Mouse (Mus musculus) CH12.LX (cell line): ENCODE measurements around the gene Ly75. TPM values are rescaled to one million over a fixed set of nuclear protein-coding genes. Genes with fewer than 3 reads are reported as not detected.

ENCODE experiments used
- DNase-seq: peaks from one replicate; pipeline ENCODE4 v3.0.0-alpha.2; 2013; ENCODE audit errors: extremely low read depth
- H3K27ac ChIP-seq: 2 replicates; pipeline ENCODE4 v1.5.1; 2012; ENCODE audit warnings: low read depth, mild to moderate bottlenecking, control low read depth, moderate library complexity; ENCODE audit not compliant: insufficient read depth
- H3K27me3 ChIP-seq: replicated peaks from 2 replicates; pipeline ENCODE3; 2012; ENCODE audit warnings: inconsistent platforms
- H3K36me3 ChIP-seq, 2 experiments: replicated peaks in 1 of 2; 2 replicates each; pipeline versions ENCODE3 to v1.6.1; 2012; ENCODE audit warnings: inconsistent platforms in 1 of 2, low read length in 1 of 2, mild to moderate bottlenecking in 1 of 2, mixed read lengths in 1 of 2, moderate library complexity in 1 of 2; ENCODE audit not compliant: control insufficient read depth in 1 of 2, insufficient read depth in 1 of 2
- H3K4me1 ChIP-seq, 2 experiments: 2 replicates each; pipeline ENCODE4 v1.6.1; 2012; ENCODE audit warnings: inconsistent platforms in 1 of 2, moderate library complexity in 1 of 2; ENCODE audit not compliant: insufficient read depth in 2 of 2, control insufficient read depth in 1 of 2
- H3K4me2 ChIP-seq: 2 replicates; pipeline ENCODE4 v1.6.1; 2012; ENCODE audit warnings: low read depth, mild to moderate bottlenecking, control low read depth; ENCODE audit not compliant: poor library complexity, insufficient read depth, severe bottlenecking
- H3K4me3 ChIP-seq, 3 experiments: fragments of 150-350 bp in 1 of 3; sonication (generic) in 1 of 3; replicated peaks in 1 of 3; 2 replicates each; pipeline versions ENCODE3 to v1.5.1; 2011 to 2012; ENCODE audit warnings: low read depth in 2 of 3, low read length in 2 of 3, mild to moderate bottlenecking in 2 of 3, moderate library complexity in 2 of 3, control low read depth in 1 of 3, improper control_type of control experiment in 1 of 3, inconsistent platforms in 1 of 3, mixed read lengths in 1 of 3; ENCODE audit not compliant: poor library complexity in 1 of 3
- H3K79me2 ChIP-seq: replicated peaks from 2 replicates; pipeline ENCODE4 v1.6.1; 2012; ENCODE audit warnings: mild to moderate bottlenecking, moderate library complexity; ENCODE audit not compliant: control insufficient read depth, poor library complexity, insufficient read depth, severe bottlenecking; ENCODE audit errors: extremely low read depth
- H3K9ac ChIP-seq: 2 replicates; pipeline ENCODE4 v1.6.1; 2012; ENCODE audit warnings: low read depth, mild to moderate bottlenecking, control low read depth, moderate library complexity; ENCODE audit not compliant: insufficient read depth
- H3K9me3 ChIP-seq: replicated peaks from 2 replicates; pipeline ENCODE3; 2012; ENCODE audit warnings: low read length, inconsistent platforms, mixed read lengths
- BHLHE40 ChIP-seq: IDR thresholded peaks from 2 replicates; pipeline ENCODE4 v1.6.1; 2011; ENCODE audit warnings: mild to moderate bottlenecking, low read depth, low read length, improper control_type of control experiment
- CHD2 ChIP-seq: IDR thresholded peaks from 2 replicates; pipeline ENCODE4 v1.6.1; 2011; ENCODE audit warnings: low read length, improper control_type of control experiment
- CTCF ChIP-seq, 2 experiments: IDR thresholded peaks in 1 of 2; conservative IDR thresholded peaks in 1 of 2; 2 replicates each; pipeline ENCODE4 v1.5.1; 2011 to 2012; ENCODE audit warnings: low read depth in 2 of 2, low read length in 2 of 2, improper control_type of control experiment in 1 of 2, inconsistent platforms in 1 of 2, mild to moderate bottlenecking in 1 of 2, moderate library complexity in 1 of 2
- ELF1 ChIP-seq: IDR thresholded peaks from 2 replicates; pipeline ENCODE4 v1.6.1; 2014; ENCODE audit warnings: low read depth, mild to moderate bottlenecking, inconsistent platforms, low read length, improper control_type of control experiment
- IRF4 ChIP-seq: IDR thresholded peaks from 2 replicates; pipeline ENCODE4 v1.6.1; 2014; ENCODE audit warnings: low read depth, mild to moderate bottlenecking, inconsistent platforms, low read length, improper control_type of control experiment
- JUN ChIP-seq: IDR thresholded peaks from 2 replicates; pipeline ENCODE4 v1.6.1; 2011; ENCODE audit warnings: low read depth, mild to moderate bottlenecking, low read length, improper control_type of control experiment, moderate library complexity; ENCODE audit not compliant: insufficient read depth
- KAT2A ChIP-seq: IDR thresholded peaks from 2 replicates; pipeline ENCODE4 v1.6.1; 2012; ENCODE audit warnings: low read length, improper control_type of control experiment, inconsistent platforms; ENCODE audit not compliant: insufficient replicate concordance
- MAX ChIP-seq: IDR thresholded peaks from 2 replicates; pipeline ENCODE4 v1.6.1; 2011; ENCODE audit warnings: low read length, improper control_type of control experiment
- MAZ ChIP-seq: IDR thresholded peaks from 2 replicates; pipeline ENCODE4 v1.6.1; 2012; ENCODE audit warnings: low read depth, mild to moderate bottlenecking, inconsistent platforms, low read length, improper control_type of control experiment, moderate library complexity
- POLR2A ChIP-seq: IDR thresholded peaks from 2 replicates; pipeline ENCODE4 v1.6.1; 2011; ENCODE audit warnings: low read depth, mild to moderate bottlenecking, improper control_type of control experiment, low read length
- RAD21 ChIP-seq: IDR thresholded peaks from 2 replicates; pipeline ENCODE4 v1.6.1; 2011; ENCODE audit warnings: low read depth, mild to moderate bottlenecking, low read length, improper control_type of control experiment, moderate library complexity
- RCOR1 ChIP-seq: conservative IDR thresholded peaks from 2 replicates; pipeline ENCODE4 v1.6.1; 2012; ENCODE audit warnings: low read depth, mild to moderate bottlenecking, inconsistent platforms, low read length, improper control_type of control experiment
- ZKSCAN1 ChIP-seq: IDR thresholded peaks from 2 replicates; pipeline ENCODE4 v1.6.1; 2012; ENCODE audit warnings: low read depth, inconsistent platforms, low read length, improper control_type of control experiment, borderline replicate concordance
- ZMIZ1 ChIP-seq: IDR thresholded peaks from 2 replicates; pipeline ENCODE4 v1.6.1; 2012; ENCODE audit warnings: low read depth, mild to moderate bottlenecking, inconsistent platforms, low read length, improper control_type of control experiment
- ZNF384 ChIP-seq: IDR thresholded peaks from 2 replicates; pipeline ENCODE4 v1.6.1; 2012; ENCODE audit warnings: low read depth, low read length, improper control_type of control experiment, inconsistent platforms
- dilution Hi-C: fragments of 300-500 bp; cut with MboI; formaldehyde crosslinking; loops from 2 replicates; pipeline ENCODE4 v1.14.3; 2020; ENCODE audit warnings: low sequenced_read_pairs; ENCODE audit not compliant: extremely low pct_unique_long_range_greater_than_20kb, extremely low pct_ligation_motif_present
- in situ Hi-C: fragments of 300-500 bp; cut with MboI; formaldehyde crosslinking; loops from 3 replicates; pipeline ENCODE4 v1.14.3; 2019; ENCODE audit warnings: low sequenced_read_pairs, low pct_ligation_motif_present, low pct_unique_long_range_greater_than_20kb, mixed read lengths
- polyA plus RNA-seq: library from polyadenylated mRNA; unstranded; fragments of >175 nt; gene quantifications from 2 replicates; pipeline ENCODE4 v1.2.1, GENCODE M21; 2012; ENCODE audit warnings: low read depth; ENCODE audit not compliant: insufficient read length
- total RNA-seq, 2 experiments: library from RNA; depleted of rRNA; stranded (reverse); fragments of 300-350 nt in 1 of 2; fragments of >200 nt in 1 of 2; gene quantifications; 2 replicates each; pipeline ENCODE4 v1.2.3; 2012 to 2014

The Ly75 gene
- total and polyA plus RNA-seq, 3 experiments, result 10.6 to 32.2 (median 13.8) TPM

DNA sequence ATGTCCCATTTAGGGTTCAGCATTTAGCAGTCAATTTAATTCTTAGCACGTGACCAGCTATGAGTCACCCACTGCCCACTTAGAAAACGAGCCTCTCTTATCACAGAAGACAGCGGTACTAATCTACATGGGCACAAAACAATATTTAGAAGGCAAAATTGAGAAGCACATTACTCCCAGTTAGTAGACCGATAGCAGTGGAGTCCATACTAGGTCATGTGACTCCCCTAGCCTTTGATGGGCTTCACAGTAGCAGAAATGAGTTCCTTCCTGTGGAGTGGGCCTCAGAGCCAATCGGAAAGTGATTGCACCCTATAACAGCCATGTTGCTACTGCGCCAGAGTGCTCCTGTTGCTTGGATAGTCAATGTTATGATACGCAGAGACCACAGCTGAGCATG lies 21.7 kb upstream of the Ly75 start:
- H3K36me3 ChIP-seq, result no peaks in the 10 kb centered on the region
- peaks cover 0 to 2% of the 10 kb centered on the region in 2 experiments; a peak in 2 of 4 replicates for H3K4me1 ChIP-seq
- dilution Hi-C loops (no loop called here), in situ Hi-C loops (loop anchor here (25.0 kb wide), 1 partner anchor 167 kb away; no protein-coding TSS in a partner anchor)
- TF ChIP-seq ELF1, result no peak
- TF ChIP-seq MAZ, result no peak
- TF ChIP-seq JUN, result no peak
- TF ChIP-seq CTCF (conservative IDR thresholded peaks at IDR 0.05 in 1 of 2, IDR thresholded peaks at IDR 0.05 in 1 of 2; ENCODE audit: low read depth in 2 of 2, low read length in 2 of 2), result no peak
- TF ChIP-seq ZMIZ1, result no peak
- TF ChIP-seq CHD2, result no peak
- TF ChIP-seq ZNF384, result no peak
- TF ChIP-seq RCOR1, result no peak
- no peak overlapping the region for H3K4me2 ChIP-seq
- H3K9ac ChIP-seq, result no peak overlapping the region
- no peak overlapping the region for H3K4me3 ChIP-seq
- no peaks in the 10 kb centered on the region for H3K79me2 ChIP-seq
- no peak for DNase-seq
- H3K9me3 ChIP-seq, result no peaks in the 10 kb centered on the region
- H3K27me3 ChIP-seq, result no peaks in the 10 kb centered on the region
- no peak overlapping the region for H3K27ac ChIP-seq

GRCm38 (mm10) chr2:60401694-60402093 lies 18.6 kb upstream of the Ly75 start:
- dilution Hi-C loops (no loop called here), in situ Hi-C loops (loop anchor here (25.0 kb wide), 1 partner anchor 164 kb away; no protein-coding TSS in a partner anchor)
- no peak overlapping the region for H3K4me2 ChIP-seq
- no peaks in the 10 kb centered on the region for H3K36me3 ChIP-seq
- no peaks in the 10 kb centered on the region for H3K27me3 ChIP-seq
- H3K9ac ChIP-seq, result no peak overlapping the region
- H3K79me2 ChIP-seq, result no peaks in the 10 kb centered on the region
- peaks cover 2% of the 10 kb centered on the region for H3K9me3 ChIP-seq
- H3K4me1 ChIP-seq, result peaks cover 0 to 2% of the 10 kb centered on the region in 2 experiments; a peak in 1 of 4 replicates
- no peak overlapping the region for H3K4me3 ChIP-seq
- no peak overlapping the region for H3K27ac ChIP-seq
- no peak for TF ChIP-seq POLR2A
- TF ChIP-seq IRF4, result no peak
- no peak for TF ChIP-seq RAD21
- TF ChIP-seq MAX, result no peak
- TF ChIP-seq KAT2A, result no peak
- TF ChIP-seq ELF1, result no peak
- TF ChIP-seq ZKSCAN1, result no peak
- no peak for TF ChIP-seq BHLHE40
- TF ChIP-seq JUN, result no peak
- DNase-seq, result no peak
